Mouse (Mus musculus) lung, postnatal 25 days (tissue): Measurements from ENCODE around the gene Trim13.
"Not testable (repeated sequence)": the region's sequence is repeated elsewhere in the genome, so short reads cannot be mapped to it uniquely, and the experiment has no call there.

Experiments used
- DNase-seq: peaks from one replicate; pipeline ENCODE4 v3.0.0; 2022; ENCODE audit warnings: low spot score

Trim13 gene

DNA sequence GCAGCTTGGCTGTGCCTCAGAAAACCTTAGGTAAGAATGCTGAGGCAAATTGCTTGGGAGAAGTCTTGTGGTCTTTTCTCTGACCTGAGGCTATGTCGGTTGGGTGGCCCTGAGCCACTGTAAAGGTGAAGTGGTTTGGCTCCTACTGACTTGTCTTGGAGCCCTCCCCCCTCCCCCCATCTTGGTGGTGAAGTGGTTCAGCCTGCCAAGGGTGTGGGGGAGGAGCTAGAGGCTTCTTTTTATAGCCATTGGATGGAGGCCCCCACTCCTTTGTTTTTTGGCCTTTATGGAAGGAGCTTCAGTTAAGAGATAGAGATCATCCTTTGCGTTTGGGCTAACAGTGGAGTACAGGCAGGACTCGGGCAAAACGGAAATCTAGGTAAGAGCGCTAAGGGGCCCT is at the start of gene Trim13:
Trim13 (plus strand) TSS at position 280 of the 400 bp plus-strand sequence.
- no peak for DNase-seq

DNA sequence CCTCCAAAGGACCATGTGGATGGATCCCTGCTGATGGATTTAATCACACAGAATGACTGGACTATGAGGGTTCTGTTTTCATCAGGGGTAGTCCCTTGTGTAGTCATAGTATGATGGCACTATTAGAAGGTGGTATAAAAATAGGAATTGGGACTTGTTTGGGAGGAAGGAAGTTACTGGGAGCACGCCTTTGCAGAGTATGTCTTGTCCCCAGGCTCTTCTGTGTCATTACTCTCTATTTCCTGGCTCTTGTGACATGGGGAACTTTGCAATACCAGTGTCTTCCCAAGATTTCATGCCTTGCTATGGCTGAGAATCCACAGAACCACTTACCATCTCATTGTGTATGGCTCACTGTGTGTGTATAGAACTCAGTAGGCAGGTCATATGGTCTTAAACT is 49.4 kb upstream of the Trim13 start:
- peak; percentile 16 for DNase-seq

DNA sequence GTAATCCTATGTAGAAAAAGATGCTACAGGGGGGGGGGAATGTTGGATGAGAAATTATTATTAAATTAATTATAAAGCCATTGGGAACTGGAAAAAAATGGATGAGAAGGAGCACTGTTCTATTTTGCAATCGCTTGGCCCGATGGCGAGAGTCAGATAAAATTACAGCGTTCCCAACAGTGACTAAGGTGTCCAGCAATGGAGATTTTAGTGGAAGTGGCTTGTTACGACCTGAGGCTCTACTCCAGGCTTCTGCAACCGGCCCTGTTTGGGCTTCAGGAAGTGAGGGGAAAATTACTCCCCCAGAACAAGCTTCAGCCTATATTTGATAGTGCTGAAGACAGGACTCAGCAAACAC is 42.1 kb upstream of the Trim13 start:
- no peak for DNase-seq

DNA sequence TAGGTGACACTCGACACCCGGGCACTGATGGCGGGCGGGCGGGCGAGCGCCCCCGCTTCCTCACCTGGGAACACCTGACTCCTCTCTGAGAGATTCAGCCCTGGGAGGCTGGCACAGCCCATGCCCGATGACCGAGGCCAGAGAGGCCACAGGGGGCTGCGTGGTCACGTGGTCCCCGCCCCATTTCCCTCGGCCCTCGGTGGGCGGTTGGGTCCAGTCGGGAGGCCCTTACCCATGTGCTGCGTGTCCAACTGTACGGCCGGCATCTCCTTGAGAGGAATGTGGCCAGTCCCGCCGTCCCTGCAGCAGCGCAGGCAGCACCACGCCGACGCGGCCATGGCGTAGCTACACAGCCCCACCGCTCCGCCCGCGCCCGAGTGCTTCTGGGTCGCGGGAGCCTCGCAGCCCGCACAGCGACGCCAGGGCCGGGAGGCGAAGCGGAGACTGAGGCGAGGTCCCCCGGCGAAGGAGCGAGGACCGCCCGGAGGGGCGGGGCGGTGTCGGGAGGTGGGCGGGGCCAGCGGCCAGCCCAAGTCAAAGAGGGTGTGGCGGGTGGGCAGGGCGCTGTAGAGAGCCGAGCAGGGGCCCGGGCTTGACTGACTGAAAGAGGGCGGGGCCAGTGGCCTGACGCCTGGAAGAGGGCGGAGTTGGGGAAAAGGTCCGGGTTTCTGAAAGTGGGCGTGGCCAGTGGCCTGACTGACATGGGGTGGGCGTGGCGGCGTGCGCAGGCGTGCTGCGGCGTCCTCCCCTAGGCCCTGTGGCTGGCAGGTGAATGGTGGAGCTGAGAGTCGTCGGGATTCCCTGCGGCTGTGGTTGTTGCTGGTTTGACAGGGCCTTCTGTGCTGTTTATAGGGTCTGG is 41.5 kb upstream of the Trim13 start, which contains the start of gene Spryd7:
Spryd7 (minus strand) TSS at position 598 of the 859 bp plus-strand sequence.
- DNase-seq, result peak; percentile 98

DNA sequence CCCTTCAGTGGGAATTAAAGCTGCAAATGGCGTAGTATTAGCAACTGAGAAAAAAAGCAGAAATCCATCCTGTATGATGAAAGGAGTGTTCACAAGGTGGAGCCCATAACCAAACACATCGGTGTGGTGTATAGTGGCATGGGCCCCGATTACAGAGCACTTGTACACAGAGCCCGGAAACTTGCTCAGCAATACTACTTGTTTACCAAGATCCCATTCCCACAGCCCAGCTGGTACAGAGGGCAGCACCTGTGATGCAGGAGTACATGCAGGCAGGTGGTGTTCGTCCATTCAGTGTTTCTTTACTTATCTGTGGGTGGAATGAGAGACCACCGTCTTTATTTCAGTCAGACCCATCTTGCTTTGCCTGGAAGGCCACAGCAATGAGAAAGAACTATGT is 39.1 kb upstream of the Trim13 start:
- no peak for DNase-seq

DNA sequence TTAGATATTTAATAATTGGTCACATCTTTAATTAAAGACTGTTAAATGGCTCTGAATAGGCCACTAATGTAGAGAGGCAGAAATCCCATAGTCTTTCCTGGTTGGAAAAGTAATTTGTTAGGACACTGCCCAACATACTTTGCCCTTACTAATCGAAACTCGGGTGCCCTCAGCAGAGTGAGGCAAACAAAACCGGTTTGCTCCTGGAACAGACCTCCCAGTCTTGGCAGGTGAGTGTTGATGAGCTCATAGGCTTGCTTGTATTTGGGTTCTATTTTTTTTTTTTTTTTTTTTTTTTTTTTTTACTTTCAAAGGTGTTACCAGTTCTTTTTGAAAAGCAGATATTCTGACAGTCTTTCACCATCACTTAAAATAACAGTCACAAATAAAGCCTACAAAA is 38.2 kb upstream of the Trim13 start:
- peak; percentile 48 for DNase-seq

DNA sequence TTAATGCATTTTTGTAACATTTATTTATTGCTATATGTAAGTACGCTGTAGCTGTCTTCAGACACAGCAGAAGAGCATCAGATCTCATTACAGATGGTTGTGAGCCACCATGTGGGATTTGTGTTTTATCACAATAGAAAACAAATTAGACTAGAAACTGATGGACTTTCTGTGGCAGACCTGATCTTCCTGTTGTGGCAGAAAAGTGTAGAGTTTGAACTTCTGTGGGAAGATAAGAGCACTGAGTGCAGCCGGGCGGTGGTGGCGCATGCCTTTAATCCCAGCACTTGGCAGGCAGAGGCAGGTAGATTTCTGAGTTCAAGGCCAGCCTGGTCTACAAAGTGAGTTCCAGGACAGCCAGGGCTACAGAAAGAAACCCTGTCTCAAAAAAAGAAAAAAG is 31.8 kb upstream of the Trim13 start:
- not testable (repeated sequence) for DNase-seq

DNA sequence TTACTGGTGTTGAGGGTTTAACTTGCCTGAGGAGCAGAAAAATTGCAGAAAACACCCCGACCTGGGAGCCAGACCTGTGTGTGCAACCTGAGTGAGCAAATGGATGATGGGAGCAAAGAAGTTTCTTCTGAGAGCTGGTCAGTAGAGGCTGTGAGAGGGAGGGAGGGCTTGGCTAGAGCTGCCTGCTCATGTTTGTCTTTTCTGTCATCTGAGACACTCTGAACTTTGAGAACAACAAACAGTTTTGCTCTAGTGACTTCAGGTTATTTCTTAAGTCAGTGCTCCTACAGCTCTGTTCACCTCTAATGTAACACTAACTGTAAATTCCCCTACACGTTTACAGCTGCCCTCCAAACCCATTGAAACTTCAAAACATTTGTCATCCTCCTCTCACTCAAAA is 28.7 kb upstream of the Trim13 start:
- no peak for DNase-seq

DNA sequence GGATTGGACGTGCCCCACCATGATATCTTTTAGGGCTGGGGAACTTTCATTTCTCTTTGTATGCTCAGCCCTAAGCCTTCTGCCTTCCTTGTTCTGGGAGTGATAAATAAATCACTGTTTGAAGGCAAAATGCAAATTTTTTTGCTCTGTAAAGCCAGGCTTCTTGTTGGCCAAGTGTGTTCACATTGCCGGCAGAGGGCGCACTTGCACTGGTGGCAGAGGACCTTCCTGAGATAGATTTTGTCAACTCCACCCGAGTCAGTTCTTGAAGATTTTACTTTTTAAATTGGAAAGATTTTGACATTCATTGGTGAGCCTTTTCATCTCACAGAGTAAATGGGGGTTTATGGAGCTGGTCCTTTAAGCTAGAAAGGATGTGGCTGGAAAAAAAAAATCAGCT is 26.7 kb upstream of the Trim13 start:
- peak; percentile 82 for DNase-seq

DNA sequence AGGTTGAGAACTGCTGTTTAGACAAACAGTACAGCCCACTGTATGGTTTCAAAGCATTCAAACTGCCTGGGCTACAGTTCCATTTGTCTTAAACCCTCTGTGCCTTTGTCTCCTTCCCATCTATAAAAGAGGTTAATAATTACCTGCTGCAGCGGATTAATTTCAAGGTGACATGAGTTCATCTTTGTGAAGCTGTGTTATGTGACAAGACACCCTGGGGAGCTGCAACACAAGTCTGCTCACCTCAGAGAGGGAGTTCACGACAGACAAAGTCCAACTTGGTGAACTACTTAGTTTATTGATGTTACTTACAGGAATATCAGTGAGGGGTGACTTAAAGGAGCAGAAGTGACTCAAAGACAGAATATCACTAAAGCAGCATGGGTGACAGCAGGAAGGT is 25.9 kb upstream of the Trim13 start:
- no peak for DNase-seq

DNA sequence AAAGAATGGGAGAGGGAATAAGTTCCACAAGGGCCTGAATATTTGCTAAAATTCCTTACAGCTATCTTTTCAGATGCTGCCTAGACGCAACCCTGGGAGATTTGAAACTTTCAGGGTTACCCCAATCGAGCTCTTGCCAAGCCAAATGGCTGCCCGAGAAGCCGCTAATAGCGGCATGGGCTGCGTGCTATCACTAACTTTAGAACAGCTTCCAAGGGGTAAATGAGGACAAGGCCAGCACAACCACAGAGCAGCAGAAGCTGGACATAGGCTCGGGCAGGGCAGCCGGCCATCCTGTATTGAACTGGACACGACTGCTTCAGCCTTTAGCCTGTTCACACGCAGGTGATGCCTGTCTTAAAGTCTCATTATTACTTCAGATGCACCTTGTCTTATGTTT is 23.0 kb upstream of the Trim13 start:
- DNase-seq, result no peak

DNA sequence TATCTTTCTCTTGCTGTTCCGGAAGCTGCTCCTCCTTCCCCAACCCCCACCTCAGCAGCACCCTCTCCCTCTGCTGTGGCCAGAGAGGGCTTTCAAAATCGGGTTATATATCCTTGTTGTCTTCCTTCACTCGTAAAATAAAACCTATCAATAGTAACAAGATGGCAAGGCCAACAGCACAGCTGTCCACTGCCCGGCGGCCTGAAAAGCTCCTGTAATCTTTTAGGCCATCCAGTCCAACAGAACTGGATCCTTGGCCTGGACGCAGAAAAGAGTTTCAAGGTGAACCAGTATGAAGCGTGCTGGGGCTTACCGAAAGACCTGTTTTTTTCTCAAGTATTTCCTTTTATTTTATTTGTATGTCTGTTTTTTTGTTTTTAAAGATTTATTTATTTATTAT is 22.1 kb upstream of the Trim13 start:
- no peak for DNase-seq

DNA sequence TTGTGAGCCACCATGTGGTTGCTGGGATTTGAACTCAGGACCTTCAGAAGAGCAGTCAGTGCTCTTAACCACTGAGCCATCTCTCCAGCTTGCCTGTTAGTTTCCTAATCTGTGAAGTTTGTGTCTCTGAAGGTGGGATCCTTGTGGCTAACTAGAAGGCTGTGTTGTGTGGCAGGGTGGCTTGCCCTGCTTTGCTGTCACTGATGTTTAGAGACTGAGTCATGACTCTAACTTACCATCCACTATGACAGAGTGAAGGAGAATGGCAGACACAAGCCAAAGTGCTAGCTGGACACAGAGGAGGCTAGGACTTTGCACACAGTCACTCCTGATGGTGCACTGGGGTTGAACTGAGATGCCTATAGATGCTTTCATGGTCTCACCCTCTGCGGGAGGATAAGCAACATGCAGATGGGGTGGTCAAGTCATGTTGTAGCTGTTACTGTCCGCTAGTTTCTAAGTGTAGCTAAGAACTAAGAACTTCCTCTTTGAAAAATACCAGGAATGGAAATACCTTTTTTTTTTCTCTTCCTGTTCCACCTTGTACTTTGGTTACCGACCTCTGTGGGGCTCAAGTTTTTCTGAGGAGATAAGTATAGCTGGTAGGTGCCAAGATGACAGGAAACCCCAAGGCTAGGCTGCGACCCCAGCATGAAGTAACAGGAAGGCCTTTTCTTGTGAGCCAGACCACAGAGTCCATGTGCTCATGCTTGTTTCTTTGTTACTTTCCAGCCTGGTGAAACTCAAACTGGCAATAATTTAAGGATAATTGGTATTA is 8.6 kb upstream of the Trim13 start:
- no peak for DNase-seq

DNA sequence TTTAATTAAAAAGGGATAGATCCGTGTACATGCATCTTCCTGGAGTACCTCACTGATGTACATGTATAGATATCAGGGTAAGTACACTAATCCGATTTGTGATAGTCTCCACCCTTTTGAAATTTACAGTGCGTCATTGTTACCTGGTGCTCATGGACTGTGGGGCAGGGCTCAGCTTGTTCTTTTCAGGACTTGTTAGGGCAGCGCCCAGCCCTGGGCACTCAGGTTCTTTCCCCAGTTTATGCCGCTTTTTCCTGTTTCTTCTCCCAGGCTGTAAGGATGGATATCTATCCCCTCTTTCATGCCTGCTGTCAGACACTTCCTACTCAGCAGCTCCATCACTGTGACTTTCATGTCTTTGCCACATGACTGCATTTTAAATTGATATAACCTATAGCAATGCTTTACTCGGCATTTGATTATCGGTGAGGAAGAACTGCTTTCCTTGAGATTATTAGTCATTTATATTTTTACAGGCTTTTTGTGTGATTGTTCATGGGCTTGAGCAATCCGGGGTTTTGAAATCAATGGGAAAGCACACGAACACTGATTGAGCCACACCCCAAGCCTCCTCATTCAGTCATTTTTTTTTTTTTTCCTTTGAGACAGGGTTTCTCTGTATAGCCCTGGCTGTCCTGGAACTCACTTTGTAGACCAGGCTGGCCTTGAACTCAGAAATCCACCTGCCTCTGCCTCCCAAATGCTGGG is 1.2 kb upstream of the Trim13 start:
- DNase-seq, result no peak

DNA sequence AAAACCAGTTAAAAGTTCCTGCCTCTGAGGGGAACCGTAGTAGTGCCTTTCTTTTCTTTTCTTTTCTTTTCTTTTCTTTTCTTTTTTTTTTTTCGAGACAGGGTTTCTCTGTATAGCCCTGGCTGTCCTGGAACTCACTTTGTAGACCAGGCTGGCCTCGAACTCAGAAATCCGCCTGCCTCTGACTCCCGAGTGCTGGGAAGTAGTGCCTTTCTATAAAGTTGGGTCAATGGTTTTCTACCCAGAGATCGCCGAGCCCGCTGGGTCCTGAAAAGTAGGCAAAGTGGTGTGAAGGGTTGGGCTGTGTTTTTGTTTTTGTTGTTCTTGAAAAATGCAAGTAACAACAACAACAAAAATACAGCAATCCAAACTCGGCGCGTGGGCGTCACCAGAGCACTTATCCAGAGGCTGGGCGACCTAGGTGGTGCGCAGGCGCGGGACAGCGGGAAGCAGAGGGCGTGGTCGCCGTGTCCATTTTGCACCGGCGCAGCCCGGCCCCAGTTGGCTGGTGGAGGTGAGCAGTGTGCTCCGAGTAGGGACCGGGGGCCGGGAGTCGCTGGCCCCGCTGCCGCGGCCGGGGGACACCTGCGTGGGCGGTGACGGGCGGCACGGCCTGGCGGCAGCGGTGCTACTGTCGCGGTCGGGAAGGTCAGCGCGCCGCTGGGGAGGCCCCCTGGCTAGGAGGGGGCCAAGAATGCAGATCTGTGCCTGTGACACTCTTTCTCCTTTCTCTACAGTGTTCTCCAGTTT is 1.2 kb downstream of the Trim13 start:
- DNase-seq, result peak; percentile 93

DNA sequence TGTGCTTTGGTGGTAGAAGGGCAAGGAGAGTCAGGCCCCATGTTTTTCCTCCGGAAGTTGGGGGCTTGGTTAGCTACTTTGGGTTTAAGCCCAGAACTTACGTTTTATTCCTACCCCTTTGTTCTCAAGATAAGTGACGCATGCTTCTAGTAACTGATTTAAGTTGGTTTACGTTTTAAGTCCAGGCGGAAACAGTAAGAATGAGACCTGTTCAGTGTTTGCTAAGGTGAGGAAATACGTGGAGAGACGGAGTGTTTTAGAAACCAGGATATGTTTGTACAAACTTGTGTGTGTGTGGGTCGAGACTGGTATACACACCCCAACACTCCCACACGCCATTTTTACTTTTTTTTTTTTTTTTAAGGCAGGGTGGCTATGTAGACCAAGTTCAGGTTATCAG is 3.3 kb downstream of the Trim13 start:
- DNase-seq, result no peak

DNA sequence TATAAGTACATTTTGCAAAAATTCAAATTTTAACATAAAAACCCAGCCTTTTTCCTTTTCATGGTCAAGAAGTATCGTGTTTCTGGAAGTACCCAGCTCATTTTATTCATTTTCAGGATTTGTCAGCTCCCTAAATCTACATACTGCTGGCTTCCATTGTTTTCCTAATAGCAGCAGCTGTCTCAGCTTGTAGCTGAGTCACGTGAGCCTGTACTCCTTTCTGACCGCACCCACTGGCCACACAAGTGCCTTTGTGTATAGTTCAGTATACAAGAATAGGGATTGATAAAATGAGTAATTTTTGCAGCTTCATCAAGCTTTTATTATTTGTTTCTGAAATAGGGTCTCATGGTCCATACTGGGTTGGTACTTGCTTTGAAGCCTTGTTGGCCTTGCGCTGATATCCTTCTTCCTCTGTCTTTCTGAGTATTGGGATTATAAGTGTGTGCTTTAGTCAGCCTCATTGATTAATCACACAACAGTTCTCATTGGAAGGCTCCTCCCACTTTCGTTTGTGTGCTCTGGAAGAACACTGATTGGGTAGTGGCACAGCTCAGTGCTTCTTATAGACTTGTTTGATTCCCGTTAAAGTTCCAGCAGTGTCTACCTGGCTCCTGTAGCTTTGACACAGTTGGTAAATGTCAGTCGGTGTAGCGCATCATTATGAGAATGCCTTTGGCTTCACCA is 5.2 kb downstream of the Trim13 start:
- no peak for DNase-seq

DNA sequence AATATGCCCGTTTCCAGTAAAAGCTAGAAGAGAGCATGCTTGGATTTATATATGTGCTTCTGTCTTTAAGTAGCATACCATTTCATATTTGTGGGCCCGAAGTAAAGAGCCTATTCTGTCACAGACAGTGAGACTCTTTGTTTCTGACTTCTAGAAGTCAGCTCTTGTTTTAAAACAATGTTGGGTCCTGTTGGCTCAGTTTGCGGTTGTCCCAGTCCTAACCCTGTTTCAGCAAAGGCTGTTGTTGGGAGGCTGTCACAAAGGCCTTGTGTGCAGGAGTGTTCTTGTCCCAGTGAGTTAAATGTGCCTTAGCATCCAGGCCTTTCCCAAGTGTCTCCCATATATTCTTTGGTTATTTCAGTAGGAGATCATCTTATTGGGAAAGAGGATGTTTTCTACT is 6.0 kb downstream of the Trim13 start:
- no peak for DNase-seq

DNA sequence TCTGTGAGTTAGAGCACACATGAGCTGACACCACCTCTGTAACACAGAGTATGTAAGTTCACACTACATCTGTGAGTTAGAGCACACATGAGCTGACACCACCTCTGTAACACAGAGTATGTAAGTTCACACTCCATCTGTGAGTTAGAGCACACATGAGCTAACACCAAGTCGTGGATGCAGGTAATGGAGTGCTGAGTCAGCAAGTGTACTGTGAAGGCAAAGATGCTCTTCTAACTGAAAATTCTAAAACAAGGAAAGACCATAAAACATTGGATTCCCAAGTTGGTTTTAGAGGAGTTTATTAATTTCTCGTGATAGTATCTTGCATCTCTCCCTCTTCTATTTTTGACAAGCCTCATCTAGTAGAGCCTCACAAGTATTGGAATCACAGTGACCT is 8.0 kb downstream of the Trim13 start:
- DNase-seq, result not testable (repeated sequence)

DNA sequence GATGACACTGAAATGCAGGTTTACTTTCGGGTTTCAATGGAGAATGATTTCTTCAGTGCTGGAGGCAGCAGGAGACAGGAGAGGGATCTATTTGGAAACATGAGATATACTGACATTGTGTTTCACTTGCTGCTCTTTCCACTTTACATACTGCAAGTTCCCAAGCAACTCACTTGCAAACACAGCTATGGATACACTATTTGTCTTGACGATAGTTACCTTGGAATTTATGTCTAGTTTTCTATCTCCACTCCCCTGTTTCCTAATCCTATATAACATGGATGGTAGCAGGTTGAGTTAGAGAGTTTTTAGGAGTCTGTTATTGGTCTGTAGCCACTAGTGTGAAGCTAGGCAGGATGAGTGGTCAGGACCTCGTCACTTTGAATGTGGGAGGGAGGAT is 9.1 kb downstream of the Trim13 start, which contains the start of gene Kcnrg:
Kcnrg (plus strand) TSS at position 301 of the 400 bp plus-strand sequence.
- DNase-seq, result no peak

DNA sequence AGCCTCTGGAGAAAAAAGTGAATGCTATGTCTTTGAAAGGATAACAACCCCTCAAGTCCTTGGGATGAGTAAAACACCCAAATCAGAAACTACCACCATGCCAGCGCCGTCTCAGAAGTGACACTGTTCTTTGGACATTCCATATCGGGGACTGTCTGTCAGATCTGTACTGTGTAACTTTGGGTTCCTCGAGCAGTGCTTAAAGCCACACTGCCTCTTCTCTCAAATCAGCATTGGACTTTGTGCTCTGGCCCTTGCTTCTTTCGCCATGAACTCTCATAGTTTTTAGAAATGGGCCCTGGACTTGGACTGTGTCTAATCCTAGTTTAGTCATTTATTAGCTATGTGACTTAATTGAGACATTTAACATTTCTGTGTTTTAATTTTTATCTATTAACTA is 13.7 kb downstream of the Trim13 start:
- DNase-seq, result no peak
